Comparison of ENCODE assay signal across 10 mouse cellular contexts in the genomic region with DNA sequence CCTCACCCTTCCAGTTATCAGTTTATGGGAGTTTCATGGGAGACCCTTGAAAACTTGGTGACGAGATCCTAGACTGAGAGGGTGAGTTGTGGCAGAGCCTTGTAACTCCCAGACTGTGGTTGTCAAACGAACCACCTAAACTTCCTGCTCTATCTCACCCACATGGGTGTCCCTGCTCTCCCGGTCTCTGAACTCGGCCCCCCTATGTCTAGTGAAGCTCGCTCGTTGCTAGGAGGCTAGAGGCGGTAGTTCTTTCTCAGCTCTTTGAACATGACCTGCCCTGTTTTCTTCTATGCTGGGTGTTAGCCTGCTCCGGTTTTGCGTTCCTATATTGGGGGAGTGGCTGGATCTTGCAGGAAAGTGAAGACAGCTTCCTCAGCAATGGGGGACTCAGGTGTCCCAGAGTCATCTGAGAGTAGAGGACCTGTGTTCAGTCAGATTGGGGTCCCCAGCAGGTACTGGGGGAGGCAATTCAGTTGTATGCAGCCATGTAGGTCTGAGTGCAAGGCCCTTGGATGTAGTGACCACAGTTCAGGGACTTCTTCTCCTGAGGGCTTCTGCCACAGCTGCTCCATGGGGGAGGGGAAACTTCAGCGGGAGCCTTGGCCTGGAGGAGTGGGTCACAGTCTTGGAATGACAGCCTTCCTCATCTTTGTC. TPM values are rescaled to one million over a fixed set of nuclear protein-coding genes. Genes with fewer than 3 reads are reported as not detected.
DNase-seq lines count a peak whose midpoint lies in the region; ATAC-seq and TF ChIP-seq lines count a peak whose summit lies in the region.
"Had no signal": no experiment of that assay in that cellular context is flagged by ENCODE, and none has a peak within 500 bp of the region (broad histone marks: within the 10 kb centered on the region; RNA-seq: fewer than 3 reads in every experiment).

No protein-coding gene starts in this region.

- no peak overlapping the region for H3K4me2 ChIP-seq in intestine, embryonic 15.5 days (replicated peaks)
- no peak overlapping the region for H3K4me2 ChIP-seq in intestine, postnatal 0 days (replicated peaks; ENCODE audit: low read depth)
- H3K4me2 ChIP-seq: neural tube, embryonic 12.5 days had no signal

- H3K9ac ChIP-seq in intestine, embryonic 15.5 days = no peak overlapping the region
- no peak overlapping the region for H3K9ac ChIP-seq in intestine, postnatal 0 days (ENCODE audit: low read depth, low read length)
- H3K9ac ChIP-seq: neural tube, embryonic 12.5 days had no signal

- peaks cover 48% of the 10 kb centered on the region for H3K4me1 ChIP-seq in intestine, embryonic 15.5 days (replicated peaks)
- peaks cover 6% of the 10 kb centered on the region; the same call in 1 of the 2 replicates for H3K4me1 ChIP-seq in intestine, postnatal 0 days (replicated peaks; ENCODE audit: control insufficient read depth, insufficient read depth, low read length)

- H3K27me3 ChIP-seq in intestine, embryonic 15.5 days (replicated peaks) = no peaks in the 10 kb centered on the region
- no peaks in the 10 kb centered on the region for H3K27me3 ChIP-seq in intestine, postnatal 0 days (replicated peaks; ENCODE audit: control insufficient read depth, insufficient read depth, low read length)
- H3K27me3 ChIP-seq: neural tube, embryonic 12.5 days had no signal

- H3K9me3 ChIP-seq in intestine, embryonic 15.5 days = no peaks in the 10 kb centered on the region
- no peaks in the 10 kb centered on the region for H3K9me3 ChIP-seq in intestine, postnatal 0 days (ENCODE audit: control insufficient read depth)
- H3K9me3 ChIP-seq: neural tube, embryonic 12.5 days had no signal

- H3K4me3 ChIP-seq in intestine, embryonic 15.5 days (replicated peaks) = no peak overlapping the region
- H3K4me3 ChIP-seq in intestine, postnatal 0 days (ENCODE audit: low read depth, low read length) = no peak overlapping the region
- H3K4me3 ChIP-seq: neural tube, embryonic 12.5 days had no signal

- no peaks in the 10 kb centered on the region for H3K36me3 ChIP-seq in intestine, embryonic 15.5 days
- no peaks in the 10 kb centered on the region for H3K36me3 ChIP-seq in intestine, postnatal 0 days (ENCODE audit: control insufficient read depth, insufficient read depth)
- H3K36me3 ChIP-seq: neural tube, embryonic 12.5 days had no signal

- WGBS in intestine, embryonic 15.5 days = 56% methylated on average over 10 of the region's 10 CpGs
- whole genome bisulfite sequencing in intestine, postnatal 0 days = 48% methylated on average over 10 of the region's 10 CpGs

- no peak for ATAC-seq in intestine, embryonic 15.5 days
- ATAC-seq in intestine, postnatal 0 days = no peak
- ATAC-seq in megakaryocyte progenitor cell, adult 5-6 weeks (replicated peaks; ENCODE audit: poor library complexity) = 0 out of 2 replicates have a peak, but pooled peaks have one; percentile 7
- ATAC-seq in monocyte, adult 5-6 weeks (replicated peaks; ENCODE audit: insufficient number of reproducible peaks, low FRiP score, low TSS enrichment, poor library complexity, severe bottlenecking) = no peak

- TF ChIP-seq CTCF in intestine, postnatal 0 days (IDR thresholded peaks at IDR 0.05; ENCODE audit: low read depth) = no peak

- peak; percentile 4 for DNase-seq in adrenal gland, postnatal 14 days
- no peak for DNase-seq in adrenal gland, postnatal 10 days
- peak; percentile 23 for DNase-seq in thymus, postnatal 14 days
- DNase-seq in thymus, adult 18-20 months = no peak
- DNase-seq: midbrain, embryonic 14.5 days had no signal

- peak overlapping the region; percentile 40; the same call in 1 of the 2 replicates for H3K27ac ChIP-seq in intestine, embryonic 15.5 days
- no peak overlapping the region for H3K27ac ChIP-seq in intestine, postnatal 0 days (ENCODE audit: low read depth, low read length)
- H3K27ac ChIP-seq: neural tube, embryonic 12.5 days had no signal

RNA-seq across cellular contexts. Expression of gene Galnt10, which starts 10.6 kb away (rescaled TPM):
- total RNA-seq in adrenal gland, postnatal 14 days (2021) = 39.8 and 46.4 TPM in 2 replicates
- total RNA-seq in adrenal gland, postnatal 10 days (2021) = 10 to 100 TPM; 31.7 to 33.5 TPM
- 19.3 and 20.3 TPM in 2 replicates for polyA plus RNA-seq in intestine, embryonic 15.5 days (2015; fragmentation: Nextera tagmentation; extraction: Ambion mirVana)
- 19.8 and 22.5 TPM in 2 replicates for polyA plus RNA-seq in intestine, postnatal 0 days (2015; fragmentation: Nextera tagmentation; extraction: Ambion mirVana)
- total RNA-seq in megakaryocyte progenitor cell, adult 5-6 weeks (2015) = 4.0 and 4.8 TPM in 2 replicates
- total RNA-seq in megakaryocyte progenitor cell, adult 5-6 weeks (2017) = 7.0 and 8.8 TPM in 2 replicates
- total RNA-seq in monocyte, adult 5-6 weeks (2017) = 18.6 to 31.9 TPM (median 21.5 TPM) in 3 replicates

Comparison
In these comparisons a context has a peak if more than half of its experiments do, and no peak if none do; other contexts are left out.
1. DNase-seq: peak in adrenal gland, postnatal 14 days (single experiment) and thymus, postnatal 14 days (single experiment); none in adrenal gland, postnatal 10 days (single experiment) and thymus, adult 18-20 months (0 of 2).